Mouse (Mus musculus) liver, postnatal 0 days (tissue): ENCODE measurements around the gene Setd1b. TPM values are rescaled to one million over a fixed set of nuclear protein-coding genes. Genes with fewer than 3 reads are reported as not detected.

Experiments
- ATAC-seq: fragments of 200-750 bp; cut with Nextera tagmentation; 2 replicates; pipeline ENCODE4 v1.8.0; 2017; ENCODE audit warnings: mild to moderate bottlenecking, moderate library complexity
- DNase-seq: peaks from one replicate; pipeline ENCODE4 v3.0.0-alpha.2; 2016
- H3K27ac ChIP-seq: fragments of 300-500 bp; sonication (generic); 2 replicates; pipeline ENCODE4 v1.5.1; 2014; ENCODE audit warnings: antibody characterized with exemption, moderate library complexity, mild to moderate bottlenecking, low read depth
- H3K27me3 ChIP-seq: fragments of 300-500 bp; sonication (generic); 2 replicates; pipeline ENCODE4 v1.6.1; 2014; ENCODE audit warnings: low read length, control low read depth, mixed read lengths; ENCODE audit not compliant: insufficient read depth
- H3K36me3 ChIP-seq: fragments of 300-500 bp; sonication (generic); replicated peaks from 2 replicates; pipeline ENCODE4 v1.6.1; 2014; ENCODE audit warnings: mild to moderate bottlenecking, control low read depth, low read length, moderate library complexity, mixed read lengths; ENCODE audit not compliant: insufficient read depth
- H3K4me1 ChIP-seq: fragments of 300-500 bp; sonication (generic); 2 replicates; pipeline ENCODE4 v1.6.1; 2014; ENCODE audit warnings: antibody characterized with exemption, mild to moderate bottlenecking, control low read depth; ENCODE audit not compliant: insufficient read depth
- H3K4me2 ChIP-seq: fragments of 300-500 bp; sonication (generic); 2 replicates; pipeline ENCODE4 v1.6.1; 2014; ENCODE audit warnings: low read depth, mild to moderate bottlenecking, low read length, moderate library complexity, mixed read lengths
- H3K4me3 ChIP-seq: fragments of 300-500 bp; sonication (generic); 2 replicates; pipeline ENCODE4 v1.5.1; 2014; ENCODE audit warnings: low read depth, low read length
- H3K9ac ChIP-seq: fragments of 300-500 bp; sonication (generic); replicated peaks from 2 replicates; pipeline ENCODE4 v1.6.1; 2014; ENCODE audit warnings: mild to moderate bottlenecking, moderate library complexity
- H3K9me3 ChIP-seq: fragments of 300-500 bp; sonication (generic); 2 replicates; pipeline ENCODE4 v1.6.1; 2016; ENCODE audit warnings: mild to moderate bottlenecking, control low read depth, low read length, mixed read lengths
- CTCF ChIP-seq: sonication (generic); IDR thresholded peaks from 2 replicates; pipeline ENCODE4 v1.5.1; 2016; ENCODE audit warnings: antibody characterized with exemption, low read depth
- EP300 ChIP-seq: IDR thresholded peaks from 2 replicates; pipeline ENCODE4 v1.6.1; 2016; ENCODE audit warnings: antibody characterized with exemption, low read depth, mild to moderate bottlenecking
- WGBS: fragments of 180-500 bp; shearing (Covaris S2); extraction: QIAGEN DNeasy Blood & Tissue Kit; methylation state at CpG from one replicate; pipeline ENCODE4 v1.1.7; 2014; ENCODE audit not compliant: insufficient replicate concordance; 5-methylcytosine and 5-hydroxymethylcytosine counted together
- polyA plus RNA-seq: library from polyadenylated mRNA; unstranded; fragments of >200 nt; fragmentation: Nextera tagmentation; extraction: Ambion mirVana; gene quantifications from 2 replicates; pipeline ENCODE4 v1.2.1, GENCODE M21; 2015

The Setd1b gene
- polyA plus RNA-seq, 1 experiment from 2014 or later: 3.6 TPM

- TF ChIP-seq CTCF (peak; percentile 14; the same call in 1 of the 2 replicates), EP300 (no peak)
- H3K27me3 ChIP-seq: no peaks in the 10 kb centered on the region
- H3K36me3 ChIP-seq: peaks cover 82% of the 10 kb centered on the region
- H3K9ac ChIP-seq: no peak overlapping the region
- H3K4me2 ChIP-seq: no peak overlapping the region
- H3K9me3 ChIP-seq: no peaks in the 10 kb centered on the region
- H3K4me3 ChIP-seq: no peak overlapping the region
- DNase-seq: no peak
- WGBS: 82% methylated on average over 9 of the region's 9 CpGs
- H3K27ac ChIP-seq: no peak overlapping the region
- 0 out of 2 replicates have a peak, but pooled peaks have one; percentile 32 for ATAC-seq
- no peaks in the 10 kb centered on the region for H3K4me1 ChIP-seq
Measured at GRCm38 (mm10) chr5:123162942-123163341, 20.9 kb downstream of the Setd1b start.

GRCm38 (mm10) chr5:123166437-123166836, 24.4 kb downstream of the Setd1b start:
- H3K9ac ChIP-seq: no peak overlapping the region
- 82% methylated on average over 10 of the region's 10 CpGs for WGBS

GRCm38 (mm10) chr5:123167591-123167990, 25.6 kb downstream of the Setd1b start:
- DNase-seq (no peak), ATAC-seq (no peak)
- Histone ChIP-seq H3K4me1 (peaks cover 3% of the 10 kb centered on the region; the same call in 1 of the 2 replicates), H3K27me3 (no peaks in the 10 kb centered on the region), H3K4me3 (no peak overlapping the region), H3K9ac (no peak overlapping the region), H3K9me3 (no peaks in the 10 kb centered on the region), H3K36me3 (peaks cover 37% of the 10 kb centered on the region), H3K27ac (no peak overlapping the region), H3K4me2 (no peak overlapping the region)
- WGBS: 55% methylated on average over 5 of the region's 5 CpGs
- TF ChIP-seq EP300 (no peak), CTCF (no peak)

More at GRCm38 (mm10) chr5:123166437-123166836, 24.4 kb downstream of the Setd1b start:
- Histone ChIP-seq H3K27me3 (no peaks in the 10 kb centered on the region), H3K4me1 (no peaks in the 10 kb centered on the region), H3K4me3 (no peak overlapping the region), H3K9me3 (no peaks in the 10 kb centered on the region), H3K36me3 (peaks cover 48% of the 10 kb centered on the region), H3K4me2 (no peak overlapping the region), H3K27ac (no peak overlapping the region)
- DNase-seq (no peak), ATAC-seq (no peak)
- TF ChIP-seq CTCF: no peak
- no peak for TF ChIP-seq EP300

GRCm38 (mm10) chr5:123169284-123169683, 27.3 kb downstream of the Setd1b start, which contains the start of gene Psmd9:
TSS of gene Psmd9 (plus strand) at chr5:123169413.
- Histone ChIP-seq H3K4me2 (no peak within 1 kb of the TSS), H3K9ac (no peak within 1 kb of the TSS)

GRCm38 (mm10) chr5:123170365-123170764, 28.4 kb downstream of the Setd1b start:
- H3K4me1 ChIP-seq: peaks cover 6% of the 10 kb centered on the region
- no peak overlapping the region for H3K4me2 ChIP-seq
- H3K27me3 ChIP-seq: no peaks in the 10 kb centered on the region
- no peak overlapping the region for H3K9ac ChIP-seq
- no peak for ATAC-seq
- no peak overlapping the region; the same call in 1 of the 2 replicates for H3K27ac ChIP-seq
- WGBS: 85% methylated on average over 9 of the region's 9 CpGs
- H3K4me3 ChIP-seq: no peak overlapping the region
- no peak for TF ChIP-seq CTCF
- peaks cover 28% of the 10 kb centered on the region for H3K36me3 ChIP-seq
- no peaks in the 10 kb centered on the region for H3K9me3 ChIP-seq
- DNase-seq: no peak

More at GRCm38 (mm10) chr5:123169284-123169683, 27.3 kb downstream of the Setd1b start, which contains the start of gene Psmd9:
- Histone ChIP-seq H3K36me3 (peaks cover 22% of the 10 kb centered on the region), H3K27ac (peak within 1 kb of the TSS; percentile 55; the same call in 1 of the 2 replicates), H3K4me1 (peaks cover 3% of the 10 kb centered on the region), H3K4me3 (no peak within 1 kb of the TSS), H3K27me3 (no peaks in the 10 kb centered on the region), H3K9me3 (no peaks in the 10 kb centered on the region)
- 80% methylated on average over 5 of the region's 5 CpGs for WGBS
- DNase-seq (no peak), ATAC-seq (no peak)
- TF ChIP-seq CTCF: no peak
- no peak for TF ChIP-seq EP300

- 0 out of 2 replicates have a peak overlapping the region, but pooled peaks have one; percentile 11 for H3K4me3 ChIP-seq
- peaks cover 6% of the 10 kb centered on the region for H3K4me1 ChIP-seq
- peak overlapping the region; percentile 55 for H3K27ac ChIP-seq
- H3K4me2 ChIP-seq: peak overlapping the region; percentile 61
- no peaks in the 10 kb centered on the region for H3K27me3 ChIP-seq
- TF ChIP-seq EP300 (no peak), CTCF (peak; percentile 99)
- peak overlapping the region; percentile 22 for H3K9ac ChIP-seq
- H3K36me3 ChIP-seq: peaks cover 19% of the 10 kb centered on the region
- ATAC-seq (peak; percentile 84), DNase-seq (peak; percentile 91)
- WGBS: 27% methylated on average over 22 of the region's 22 CpGs
- H3K9me3 ChIP-seq: no peaks in the 10 kb centered on the region
Measured at GRCm38 (mm10) chr5:123171646-123172350, 29.8 kb downstream of the Setd1b start.
